Mouse (Mus musculus): Measurements from ENCODE around the gene Ptpn12.

DNA sequence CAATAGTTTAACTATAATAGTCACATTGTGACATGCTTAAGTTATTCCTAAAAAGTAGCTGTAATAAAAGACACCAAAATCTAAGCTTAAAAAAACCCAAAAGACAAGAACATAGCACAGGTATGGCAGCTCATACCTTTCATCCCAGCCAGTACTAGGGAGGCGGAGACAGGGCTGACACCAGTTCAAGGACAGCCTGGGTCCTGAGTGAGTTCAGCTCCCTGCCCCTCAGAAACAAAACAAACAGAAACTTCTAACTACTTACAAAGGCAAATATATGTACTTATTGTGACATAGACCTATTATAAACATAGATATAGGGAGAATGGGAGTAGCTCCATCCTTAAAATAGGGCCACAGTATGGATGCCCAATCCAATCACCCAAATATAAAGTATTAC lies 3.2 kb downstream of the Ptpn12 start:
- no peak for TF ChIP-seq CTCF (IDR thresholded peaks at IDR 0.05; ENCODE audit: borderline replicate concordance, insufficient read depth, low read depth, low read length)
- TF ChIP-seq POLR2A (IDR thresholded peaks at IDR 0.05; ENCODE audit: borderline replicate concordance, insufficient read depth, low read length), result no peak

Data from cerebellum, adult 2 months (tissue).